Mouse (Mus musculus) gastrocnemius, postnatal 4 days (tissue): ENCODE data around the gene Prss35. TPM values are rescaled to one million over a fixed set of nuclear protein-coding genes. Genes with fewer than 3 reads are reported as not detected.

ENCODE experiments used
- DNase-seq, 2 experiments: peaks; one replicate each; pipeline ENCODE4 v3.0.0; 2021 to 2022; ENCODE audit warnings: low spot score in 2 of 2, mixed read lengths in 2 of 2
- total RNA-seq, 2 experiments: library from RNA; stranded (reverse); gene quantifications; 2 replicates each; pipeline ENCODE4 v1.2.3; 2021

The Prss35 gene
- total RNA-seq, 2 experiments from 2014 or later = 16.1 to 19.3 TPM

- DNase-seq = no peak
Measured at GRCm38 (mm10) chr9:86729811-86730210, 13.6 kb upstream of the Prss35 start.

- DNase-seq = no peak
Measured at GRCm38 (mm10) chr9:86734357-86734756, 9.1 kb upstream of the Prss35 start.

GRCm38 (mm10) chr9:86734795-86735194, 8.7 kb upstream of the Prss35 start:
- DNase-seq = no peak

- DNase-seq = no peak
Measured at GRCm38 (mm10) chr9:86736991-86737390, 6.5 kb upstream of the Prss35 start.

- no peak for DNase-seq
Measured at GRCm38 (mm10) chr9:86738067-86738466, 5.4 kb upstream of the Prss35 start.

- DNase-seq = no peak
Measured at GRCm38 (mm10) chr9:86738801-86739200, 4.6 kb upstream of the Prss35 start.

GRCm38 (mm10) chr9:86739971-86740370, 3.5 kb upstream of the Prss35 start:
- no peak for DNase-seq

GRCm38 (mm10) chr9:86744041-86744440, 592 bp downstream of the Prss35 start:
- DNase-seq = no peak

GRCm38 (mm10) chr9:86745926-86746581, 2.6 kb downstream of the Prss35 start:
- DNase-seq = peak in 1 of 2 experiments; percentile 43

- DNase-seq = no peak
Measured at GRCm38 (mm10) chr9:86762477-86763376, 19.3 kb downstream of the Prss35 start.

- no peak for DNase-seq
Measured at GRCm38 (mm10) chr9:86764002-86764401, 20.6 kb downstream of the Prss35 start.

GRCm38 (mm10) chr9:86766991-86767390, 23.5 kb downstream of the Prss35 start:
- DNase-seq = no peak

GRCm38 (mm10) chr9:86772897-86773296, 29.4 kb downstream of the Prss35 start:
- no peak for DNase-seq

GRCm38 (mm10) chr9:86773996-86774395, 30.5 kb downstream of the Prss35 start:
- no peak for DNase-seq

- DNase-seq = no peak
Measured at GRCm38 (mm10) chr9:86775374-86775773, 31.9 kb downstream of the Prss35 start.

GRCm38 (mm10) chr9:86777309-86777708, 33.9 kb downstream of the Prss35 start:
- no peak for DNase-seq

- DNase-seq = no peak
Measured at GRCm38 (mm10) chr9:86778212-86778611, 34.8 kb downstream of the Prss35 start.

- no peak for DNase-seq
Measured at GRCm38 (mm10) chr9:86781426-86781825, 38.0 kb downstream of the Prss35 start.

GRCm38 (mm10) chr9:86782836-86783235, 39.4 kb downstream of the Prss35 start:
- DNase-seq = no peak

GRCm38 (mm10) chr9:86789186-86789585, 45.7 kb downstream of the Prss35 start:
- DNase-seq = no peak

- no peak for DNase-seq
Measured at GRCm38 (mm10) chr9:86791927-86792326, 48.5 kb downstream of the Prss35 start.

GRCm38 (mm10) chr9:86795236-86795635, 51.8 kb downstream of the Prss35 start:
- no peak for DNase-seq
